Mouse (Mus musculus) MEL (cell line): ENCODE results near the gene Aadac.

Source experiments
- BHLHE40 ChIP-seq: IDR thresholded peaks from 2 replicates; pipeline ENCODE4 v1.6.1; 2012; ENCODE audit warnings: low read depth, mild to moderate bottlenecking, inconsistent platforms, low read length, improper control_type of control experiment, borderline replicate concordance
- CHD2 ChIP-seq: IDR thresholded peaks from 2 replicates; pipeline ENCODE4 v1.6.1; 2011; ENCODE audit warnings: low read length, improper control_type of control experiment
- CTCF ChIP-seq, 3 experiments: IDR thresholded peaks in 2 of 3; conservative IDR thresholded peaks in 1 of 3; 2 replicates each; pipeline ENCODE4 v1.5.1; 2011 to 2012; ENCODE audit warnings: low read length in 3 of 3, low read depth in 2 of 3, mild to moderate bottlenecking in 2 of 3, improper control_type of control experiment in 1 of 3, inconsistent platforms in 1 of 3, mixed read lengths in 1 of 3, moderate library complexity in 1 of 3; ENCODE audit not compliant: control insufficient read depth in 1 of 3, insufficient read depth in 1 of 3, poor library complexity in 1 of 3, severe bottlenecking in 1 of 3
- EP300 ChIP-seq, 2 experiments: IDR thresholded peaks; 2 replicates each; pipeline ENCODE4 v1.6.1; 2011; ENCODE audit warnings: improper control_type of control experiment in 2 of 2, low read length in 2 of 2, low read depth in 1 of 2, mild to moderate bottlenecking in 1 of 2
- HCFC1 ChIP-seq: IDR thresholded peaks from 2 replicates; pipeline ENCODE4 v1.6.1; 2012; ENCODE audit warnings: low read depth, mild to moderate bottlenecking, inconsistent platforms, low read length, improper control_type of control experiment, moderate library complexity
- MAZ ChIP-seq: IDR thresholded peaks from 2 replicates; pipeline ENCODE4 v1.6.1; 2012; ENCODE audit warnings: low read depth, mild to moderate bottlenecking, inconsistent platforms, low read length, improper control_type of control experiment
- MEF2A ChIP-seq: IDR thresholded peaks from 2 replicates; pipeline ENCODE4 v1.6.1; 2014; ENCODE audit warnings: low read depth, mild to moderate bottlenecking, inconsistent platforms, low read length, improper control_type of control experiment; ENCODE audit not compliant: poor library complexity, insufficient replicate concordance, severe bottlenecking; ENCODE audit errors: extremely low read depth
- NRF1 ChIP-seq: IDR thresholded peaks from 2 replicates; pipeline ENCODE4 v1.6.1; 2014; ENCODE audit warnings: low read depth, mild to moderate bottlenecking, inconsistent platforms, low read length, improper control_type of control experiment, moderate library complexity; ENCODE audit not compliant: poor library complexity, insufficient read depth, severe bottlenecking
- POLR2A ChIP-seq, 2 experiments: IDR thresholded peaks; 2 replicates each; pipeline ENCODE4 v1.6.1; 2011 to 2012; ENCODE audit warnings: low read length in 2 of 2, mild to moderate bottlenecking in 2 of 2, control low read depth in 1 of 2, improper control_type of control experiment in 1 of 2, low read depth in 1 of 2, moderate library complexity in 1 of 2; ENCODE audit not compliant: control insufficient read depth in 1 of 2, insufficient read depth in 1 of 2, poor library complexity in 1 of 2
- SIN3A ChIP-seq: IDR thresholded peaks from 2 replicates; pipeline ENCODE4 v1.6.1; 2012; ENCODE audit warnings: low read length, improper control_type of control experiment, inconsistent platforms
- TBP ChIP-seq: IDR thresholded peaks from 2 replicates; pipeline ENCODE4 v1.8.0; 2011; ENCODE audit warnings: low read depth, low read length, improper control_type of control experiment
- TCF12 ChIP-seq: IDR thresholded peaks from 2 replicates; pipeline ENCODE4 v1.6.1; 2014; ENCODE audit warnings: low read depth, mild to moderate bottlenecking, inconsistent platforms, low read length, improper control_type of control experiment, moderate library complexity
- UBTF ChIP-seq: IDR thresholded peaks from 2 replicates; pipeline ENCODE4 v1.6.1; 2012; ENCODE audit warnings: low read depth, mild to moderate bottlenecking, inconsistent platforms, low read length, improper control_type of control experiment, moderate library complexity, borderline replicate concordance; ENCODE audit not compliant: insufficient read depth
- ZNF384 ChIP-seq: IDR thresholded peaks from 2 replicates; pipeline ENCODE4 v1.6.1; 2012; ENCODE audit warnings: low read depth, mild to moderate bottlenecking, inconsistent platforms, low read length, improper control_type of control experiment

- TF ChIP-seq POLR2A (IDR thresholded peaks at IDR 0.05; ENCODE audit: control insufficient read depth in 1 of 2, insufficient read depth in 1 of 2, low read depth in 1 of 2, low read length in 2 of 2, poor library complexity in 1 of 2) (no peak), TCF12 (no peak), CTCF (IDR thresholded peaks at IDR 0.05 in 2 of 3, conservative IDR thresholded peaks at IDR 0.05 in 1 of 3; ENCODE audit: control insufficient read depth in 1 of 3, insufficient read depth in 1 of 3, low read depth in 2 of 3, low read length in 3 of 3, poor library complexity in 1 of 3, severe bottlenecking in 1 of 3) (no peak), BHLHE40 (no peak), HCFC1 (no peak), EP300 (IDR thresholded peaks at IDR 0.05; ENCODE audit: low read depth in 1 of 2, low read length in 2 of 2) (no peak), NRF1 (no peak), UBTF (no peak), MAZ (no peak), MEF2A (no peak), SIN3A (no peak), TBP (no peak), ZNF384 (no peak), CHD2 (no peak)
Observed at GRCm38 (mm10) chr3:60053931-60054330, 28.4 kb downstream of the Aadac start.
